In genomic region chr3:103401342-103402098, GRCm38 (mm10) we compare ENCODE assay signal across 10 mouse cellular contexts.
A peak's percentile ranks its signal among the peaks of the same experiment; 100 is the strongest.
DNase-seq lines count a peak whose midpoint lies in the region; ATAC-seq lines count a peak whose summit lies in the region.
"Had no signal": no experiment of that assay in that cellular context is flagged by ENCODE, and none has a peak within 500 bp of the region (broad histone marks: within the 10 kb centered on the region; RNA-seq: fewer than 3 reads in every experiment).

No protein-coding gene starts in this region.

- H3K36me3 ChIP-seq in midbrain, embryonic 14.5 days (ENCODE audit: control insufficient read depth, insufficient read depth, low read length), result no peaks in the 10 kb centered on the region

- DNase-seq in cerebellum, postnatal 10 days, result peak; percentile 82 to 87
- DNase-seq in cerebellum, adult 9-10 months, result no peak
- peak; percentile 87 for DNase-seq in layer of hippocampus, adult 8-10 months (ENCODE audit: low spot score in 2 of 2)
- DNase-seq in midbrain, embryonic 14.5 days, result peak; percentile 81
- peak; percentile 27 to 36 for DNase-seq in thymus, postnatal 10 days (ENCODE audit: low spot score in 2 of 2)
- DNase-seq in adrenal gland, postnatal 4 days (ENCODE audit: low spot score in 2 of 2), result no peak
- DNase-seq: adrenal gland, postnatal 14 days had no signal

- H3K9ac ChIP-seq in midbrain, embryonic 14.5 days (replicated peaks; ENCODE audit: low read length), result no peak overlapping the region; the same call in 1 of the 2 replicates
- H3K9ac ChIP-seq: liver, embryonic 14.5 days had no signal

- 27% methylated on average over 17 of the region's 17 CpGs for WGBS in midbrain, embryonic 14.5 days

- no peaks in the 10 kb centered on the region for H3K27me3 ChIP-seq in midbrain, embryonic 14.5 days (ENCODE audit: control insufficient read depth, insufficient read depth, low read length)

- H3K4me2 ChIP-seq in midbrain, embryonic 14.5 days (ENCODE audit: low read length), result peak overlapping the region; percentile 21; the same call in 1 of the 2 replicates

- no peak overlapping the region for H3K4me3 ChIP-seq in midbrain, embryonic 14.5 days (replicated peaks; ENCODE audit: low read depth, low read length)

- ATAC-seq in midbrain, embryonic 14.5 days (ENCODE audit: low FRiP score, low TSS enrichment), result peak; percentile 83
- ATAC-seq in monocyte, adult 5-6 weeks (replicated peaks; ENCODE audit: insufficient number of reproducible peaks, low FRiP score, low TSS enrichment, poor library complexity, severe bottlenecking), result no peak
- ATAC-seq in megakaryocyte progenitor cell, adult 5-6 weeks (replicated peaks; ENCODE audit: poor library complexity), result no peak

- H3K9me3 ChIP-seq in midbrain, embryonic 14.5 days (ENCODE audit: control insufficient read depth, low read length), result no peaks in the 10 kb centered on the region

- peak overlapping the region; percentile 84 for H3K27ac ChIP-seq in midbrain, embryonic 14.5 days (replicated peaks; ENCODE audit: low read depth, low read length)
- H3K27ac ChIP-seq: liver, embryonic 14.5 days had no signal

- H3K4me1 ChIP-seq in midbrain, embryonic 14.5 days (ENCODE audit: control insufficient read depth, insufficient read depth, low read length), result peaks cover 20% of the 10 kb centered on the region

Comparison
In these comparisons a context has a peak if more than half of its experiments do, and no peak if none do; other contexts are left out.
1. DNase-seq: peak in cerebellum, postnatal 10 days (2 of 2), layer of hippocampus, adult 8-10 months (2 of 2), midbrain, embryonic 14.5 days (single experiment) and thymus, postnatal 10 days (2 of 2); none in cerebellum, adult 9-10 months (single experiment) and adrenal gland, postnatal 4 days (0 of 2).